Mouse (Mus musculus) spleen, adult 12 weeks (tissue): ENCODE measurements around the gene Zmynd10.

Experiments
- DNase-seq: peaks from one replicate; pipeline ENCODE4 v3.0.0; 2022; ENCODE audit warnings: low spot score

Gene Zmynd10

DNA sequence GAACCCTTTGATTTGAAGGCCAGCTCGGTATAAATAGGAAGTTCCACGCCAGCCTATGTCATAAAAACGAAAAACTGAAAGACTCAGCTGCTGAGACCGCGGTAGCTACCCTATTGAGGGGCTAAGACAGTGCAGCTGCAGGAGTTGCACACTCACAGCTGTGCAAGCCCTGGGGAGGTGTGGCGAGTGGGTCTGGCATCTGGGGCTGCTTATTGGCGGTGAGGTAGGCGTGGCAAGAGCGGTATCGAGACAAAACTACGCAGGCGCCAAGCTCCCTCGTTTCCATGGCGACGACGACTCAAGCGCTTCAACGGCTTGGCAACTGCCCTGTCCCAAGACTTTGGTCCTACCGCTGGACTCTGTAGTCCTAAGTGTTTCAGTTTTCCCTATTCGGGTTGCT is at the start of gene Zmynd10:
Gene Zmynd10 (plus strand): TSS at position 273 of the 400 bp plus-strand sequence.
- peak; percentile 69 for DNase-seq

DNA sequence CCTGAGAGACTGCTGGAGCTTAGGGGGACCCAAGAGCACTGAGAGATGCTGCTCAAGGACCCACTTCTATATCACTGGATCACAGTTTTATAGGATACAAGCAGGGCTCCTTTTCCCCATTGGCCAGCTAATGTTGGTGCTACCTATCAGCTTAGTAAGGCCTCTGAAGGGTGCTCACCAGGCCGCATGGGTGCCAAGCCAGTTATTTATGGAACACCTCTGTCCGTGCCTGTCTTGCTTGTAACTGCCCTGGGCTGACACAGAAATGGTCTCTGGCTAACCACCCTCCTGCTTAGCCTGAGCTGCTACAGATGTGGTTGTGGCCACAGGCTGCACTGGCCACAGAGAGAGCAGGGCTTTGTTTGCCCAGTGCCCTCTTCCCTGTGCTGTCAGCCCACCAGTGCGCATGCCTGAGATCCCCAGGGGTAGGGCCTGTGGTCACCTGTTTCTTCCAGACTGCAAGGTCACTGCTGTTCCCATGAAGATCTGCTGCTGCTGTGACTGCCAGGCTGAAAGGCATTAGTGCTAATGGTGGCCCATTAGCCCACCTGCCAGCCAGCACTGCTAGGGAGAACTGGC is 46.3 kb upstream of the Zmynd10 start:
- DNase-seq: no peak

DNA sequence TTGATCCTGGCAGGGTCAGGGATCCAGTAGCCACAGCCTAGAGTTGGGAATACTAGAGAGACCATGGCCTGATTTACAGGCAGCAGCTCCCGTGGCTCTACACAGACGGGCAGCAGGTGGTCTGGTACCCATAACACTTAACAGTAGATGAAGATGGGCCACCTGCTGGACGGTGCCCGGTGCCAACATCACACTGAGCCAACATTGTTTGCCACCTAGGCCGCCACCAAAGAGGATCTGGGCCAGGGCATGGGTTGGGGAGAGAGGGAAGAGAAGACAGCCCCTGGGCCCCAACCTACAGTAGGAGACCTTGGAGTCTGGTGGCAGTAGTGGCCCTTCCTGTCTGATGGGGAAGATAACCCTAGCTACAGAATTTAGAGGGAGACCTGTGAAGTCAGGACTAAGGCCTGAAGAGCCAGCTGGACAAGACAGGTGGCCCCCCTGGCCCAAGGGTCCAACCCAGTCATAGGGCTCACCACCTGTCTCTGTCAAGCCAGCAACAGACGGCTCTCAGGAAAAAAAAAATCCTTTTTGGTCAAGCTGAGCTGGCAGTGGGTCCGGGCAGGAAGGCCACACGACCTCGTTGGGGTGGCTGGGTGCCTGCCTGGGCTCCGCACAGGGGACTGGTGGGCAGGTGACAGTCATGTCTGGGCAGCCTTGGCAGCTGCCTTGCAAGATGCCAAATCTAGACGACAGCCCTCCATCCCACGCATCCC is 44.8 kb upstream of the Zmynd10 start:
- DNase-seq: no peak

DNA sequence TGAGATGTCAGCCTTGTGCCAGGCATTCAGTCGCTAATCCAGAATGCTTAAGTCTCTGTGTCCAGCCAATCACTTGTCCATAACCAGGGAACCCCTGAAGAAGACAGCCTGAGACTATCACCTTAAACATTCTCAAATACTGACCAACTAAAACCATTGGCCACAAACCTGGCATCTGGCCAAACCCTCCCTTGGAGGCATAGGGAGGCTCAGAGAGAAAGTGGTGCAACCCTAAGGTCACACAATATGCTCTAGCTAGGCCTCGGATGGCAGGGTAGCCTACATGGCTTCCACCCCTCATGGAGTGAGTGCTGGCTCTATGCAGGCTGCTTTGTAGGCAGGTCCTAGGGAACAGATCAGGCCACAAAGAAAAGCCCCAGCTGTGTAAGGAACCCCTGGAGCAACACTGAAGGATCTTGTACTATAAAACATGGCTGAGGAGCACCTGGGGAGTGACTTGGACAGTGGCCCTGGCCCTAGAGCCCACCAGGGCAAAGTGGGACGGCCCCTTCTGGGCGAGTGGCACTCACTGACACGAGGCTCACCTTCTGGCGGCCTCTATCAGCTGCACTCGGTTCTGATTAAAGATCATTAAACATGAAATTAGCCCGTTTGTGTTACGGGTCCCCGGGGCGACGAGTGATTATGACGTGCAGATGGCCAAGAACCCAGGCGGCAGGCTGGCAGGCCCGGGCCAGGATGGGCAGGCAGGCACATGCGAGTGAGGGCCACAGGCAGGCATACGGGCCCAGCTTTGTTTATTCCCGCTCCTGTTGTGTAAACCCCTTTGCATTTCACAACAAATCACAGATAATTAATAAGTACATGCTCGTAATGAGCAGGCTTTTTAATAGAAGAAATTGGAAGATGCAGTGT is 42.2 kb upstream of the Zmynd10 start:
- no peak for DNase-seq

DNA sequence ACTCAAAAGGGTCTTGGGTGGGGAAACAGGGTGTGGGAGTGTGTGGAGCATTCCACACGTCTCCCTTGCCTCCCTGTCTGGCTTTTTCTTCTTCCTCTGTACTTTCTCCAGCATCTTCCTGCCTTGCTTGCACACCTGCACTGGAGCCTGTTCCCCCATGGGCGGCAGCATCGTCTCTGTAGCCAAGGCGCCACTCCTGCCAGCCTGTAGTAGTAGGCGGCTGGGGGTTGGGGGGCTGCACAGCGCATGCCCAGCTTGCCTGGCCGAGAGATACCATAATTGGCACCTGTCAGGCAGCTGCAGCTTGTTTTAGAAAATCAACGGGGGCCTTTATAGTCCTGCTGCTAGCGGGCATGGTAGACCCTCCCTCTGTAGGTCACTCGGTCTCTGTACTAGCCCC is 38.8 kb upstream of the Zmynd10 start:
- DNase-seq: no peak

DNA sequence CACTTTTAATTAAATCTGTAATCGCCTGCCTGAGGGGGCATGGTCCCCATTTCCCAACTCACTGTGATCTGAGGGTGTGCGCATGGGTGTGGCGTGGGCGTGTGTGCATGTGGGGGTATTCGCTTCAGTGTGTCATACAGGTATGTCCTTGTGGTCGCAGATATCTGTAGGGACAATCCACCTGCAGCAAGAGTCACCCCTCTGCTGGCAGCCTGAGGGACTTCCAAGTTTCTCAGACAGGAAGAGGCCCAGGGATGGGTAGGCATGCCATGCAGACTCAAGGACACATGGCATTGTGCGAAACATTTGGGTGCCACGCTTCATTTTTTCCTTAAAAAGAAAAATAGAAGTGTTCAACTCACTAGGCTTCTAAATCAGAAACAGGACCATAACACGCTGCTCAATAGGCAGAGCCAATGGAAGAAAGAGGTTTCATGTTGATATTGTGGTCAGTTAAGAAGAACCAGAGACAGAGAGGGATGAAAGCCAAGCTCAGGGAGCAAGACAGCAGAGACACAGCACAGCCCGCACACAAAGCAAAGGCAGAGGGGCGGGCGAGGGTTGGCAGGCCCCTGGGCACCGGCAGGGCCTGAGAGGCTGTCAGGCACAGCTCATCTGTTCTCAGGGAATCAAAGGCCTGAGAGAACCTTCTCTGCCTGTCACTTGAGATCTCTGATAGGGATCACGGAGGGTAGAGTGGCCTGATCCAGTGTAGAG is 36.6 kb upstream of the Zmynd10 start:
- no peak for DNase-seq

DNA sequence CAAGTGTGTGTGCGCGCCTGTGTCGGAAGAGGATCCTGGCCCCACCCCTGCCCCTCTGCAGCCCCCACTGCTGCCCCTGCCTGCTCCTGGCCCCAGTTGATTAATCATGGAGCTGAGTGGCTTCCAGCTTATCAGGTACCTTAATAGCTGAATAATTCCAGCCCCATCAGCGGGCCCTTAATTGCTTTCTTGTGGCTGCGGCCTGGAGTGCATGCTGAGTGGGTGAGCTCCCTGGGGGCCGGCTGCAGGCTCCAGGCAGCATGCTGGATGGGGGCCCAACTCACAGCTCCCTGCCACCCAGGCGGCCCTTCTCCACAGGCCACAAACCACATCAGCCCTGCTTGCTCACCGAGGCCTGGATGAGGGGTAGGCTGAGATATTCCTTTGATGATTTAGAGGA is 35.7 kb upstream of the Zmynd10 start:
- DNase-seq: no peak

DNA sequence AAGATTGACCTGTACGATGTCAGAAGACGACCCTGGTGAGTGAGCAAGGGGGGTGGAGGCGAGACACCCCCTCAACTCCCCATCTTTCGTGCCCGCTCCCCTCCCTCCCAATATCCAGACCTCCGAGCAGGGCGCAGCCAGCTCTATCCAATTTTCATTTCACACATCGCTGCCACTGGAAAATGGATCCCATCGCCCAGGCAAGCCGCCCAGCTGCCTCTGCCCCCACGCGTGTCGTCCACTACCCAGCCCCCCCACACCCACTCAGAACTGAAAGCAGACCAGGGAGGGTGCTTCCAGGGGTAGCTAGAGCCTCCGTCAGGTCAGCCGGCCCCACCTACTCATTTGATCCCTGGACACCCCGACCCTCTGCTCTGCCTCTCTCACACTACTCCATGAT is 34.8 kb upstream of the Zmynd10 start:
- no peak for DNase-seq

DNA sequence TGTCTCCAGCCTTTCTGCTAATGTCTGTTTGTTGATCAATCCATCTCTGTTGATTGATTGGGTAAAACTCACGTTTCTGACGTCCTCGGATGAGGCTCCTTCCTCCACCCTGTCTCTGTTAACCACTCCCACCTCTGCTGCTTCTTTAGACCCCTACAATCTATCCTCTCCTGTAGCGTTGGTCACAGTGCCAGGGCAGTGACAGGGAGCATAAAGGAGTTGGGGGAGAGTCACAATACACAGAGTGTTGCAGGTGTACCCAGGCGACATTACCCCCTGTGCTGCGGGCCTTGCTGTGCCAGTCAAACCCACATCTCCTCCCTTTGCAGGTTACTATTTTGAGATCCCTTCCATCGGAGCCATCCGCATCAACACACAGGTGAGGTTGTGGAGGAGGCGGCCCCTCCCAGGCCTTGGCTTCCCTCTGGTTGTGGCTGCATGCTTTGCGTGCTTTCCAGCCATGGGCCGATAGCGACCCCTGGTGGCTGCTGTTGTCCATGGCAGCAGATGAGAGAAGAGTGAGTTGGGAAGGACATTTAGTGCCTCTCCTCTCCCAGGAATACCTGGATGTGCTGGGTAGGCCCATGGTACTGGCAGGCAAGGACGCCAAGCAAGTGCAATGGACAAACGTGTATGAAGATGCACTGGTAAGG is 32.7 kb upstream of the Zmynd10 start:
- DNase-seq: peak; percentile 58

DNA sequence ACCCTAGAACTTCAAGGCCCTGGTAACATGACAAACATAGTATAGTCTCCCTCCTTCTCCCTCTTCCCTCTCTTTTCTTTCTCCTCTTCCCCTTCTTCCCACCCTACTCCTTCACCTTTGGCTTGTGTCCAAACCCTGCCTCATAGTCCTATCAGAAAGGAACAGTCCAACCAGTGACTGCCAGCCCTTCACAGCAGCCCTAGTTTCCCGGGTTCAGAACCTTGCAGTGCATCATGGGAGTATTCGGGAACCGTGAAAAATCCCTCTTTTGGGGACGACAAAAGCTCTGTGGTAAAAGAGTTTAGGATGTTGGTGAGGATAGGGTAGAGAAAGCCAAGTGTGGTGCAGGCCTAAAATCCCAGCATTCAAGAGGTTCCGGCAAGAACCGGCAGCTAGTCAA is 26.8 kb upstream of the Zmynd10 start:
- no peak for DNase-seq

DNA sequence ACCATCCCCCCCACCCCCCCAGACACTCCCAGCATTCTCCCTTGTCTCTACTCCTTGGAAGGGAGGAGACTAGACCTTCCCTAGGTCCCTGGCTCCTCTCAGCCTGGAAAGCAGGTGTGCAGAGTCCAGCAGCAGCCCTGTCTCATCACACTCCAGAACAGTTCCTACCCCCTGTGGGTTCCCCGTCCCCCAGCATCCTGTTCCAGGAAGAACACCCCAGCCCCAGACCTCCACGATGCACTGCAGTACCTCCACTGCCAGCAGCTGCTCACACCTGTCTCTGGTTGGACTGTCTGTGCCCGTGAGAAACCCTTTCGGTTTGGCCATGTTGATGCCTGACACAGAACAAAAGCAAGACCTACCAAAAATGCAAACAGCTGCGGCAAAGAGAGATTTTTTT is 25.9 kb upstream of the Zmynd10 start:
- no peak for DNase-seq

DNA sequence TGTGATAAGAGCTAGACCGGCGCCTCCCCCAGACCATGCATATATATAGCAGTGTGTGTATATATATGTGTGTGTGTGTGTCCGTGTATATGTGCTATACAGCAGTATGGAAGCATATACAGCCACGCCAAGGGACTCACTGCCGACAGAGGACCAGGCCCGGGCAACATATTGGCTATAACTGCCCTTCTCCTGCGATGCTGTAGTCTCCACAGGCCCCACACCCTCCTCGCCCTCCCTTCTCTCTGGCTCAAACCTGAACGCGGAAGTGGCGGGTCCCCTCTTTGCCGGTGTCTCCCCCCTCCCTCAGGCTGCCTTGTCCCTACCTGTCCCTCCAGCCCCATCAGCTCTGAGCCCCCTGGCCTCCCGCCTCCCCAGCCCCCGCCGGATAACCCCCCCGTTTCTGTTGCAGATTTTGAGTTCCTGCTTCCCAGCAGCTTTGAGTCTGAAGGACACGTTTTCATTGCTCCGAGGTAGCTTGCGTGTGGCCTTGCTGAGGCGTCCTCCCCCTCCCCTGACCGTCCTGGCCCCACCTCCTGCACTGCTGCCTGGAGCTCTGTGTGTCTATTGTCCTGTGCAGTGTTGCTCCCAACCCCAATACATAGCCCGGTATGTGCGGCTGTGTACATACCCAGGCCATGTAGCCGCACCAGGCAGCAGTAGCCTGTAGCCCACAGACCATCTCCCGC is 25.2 kb upstream of the Zmynd10 start:
- DNase-seq: no peak

DNA sequence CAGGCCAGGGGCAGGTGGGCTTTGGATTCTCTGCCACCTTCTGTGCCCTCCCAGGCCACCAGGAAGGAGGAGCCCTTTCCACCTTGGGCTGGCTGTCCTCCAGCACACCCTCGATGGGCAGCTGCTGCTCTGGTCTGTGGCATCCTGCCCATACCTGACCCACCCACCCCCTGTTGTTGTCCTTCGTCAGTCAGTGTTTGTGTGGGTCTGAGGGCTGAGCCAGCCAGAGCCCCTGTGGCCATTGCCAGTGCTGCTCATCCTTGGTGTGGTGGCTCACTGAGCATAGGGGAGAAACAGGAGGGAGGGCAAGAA is 24.7 kb upstream of the Zmynd10 start:
- DNase-seq: no peak

DNA sequence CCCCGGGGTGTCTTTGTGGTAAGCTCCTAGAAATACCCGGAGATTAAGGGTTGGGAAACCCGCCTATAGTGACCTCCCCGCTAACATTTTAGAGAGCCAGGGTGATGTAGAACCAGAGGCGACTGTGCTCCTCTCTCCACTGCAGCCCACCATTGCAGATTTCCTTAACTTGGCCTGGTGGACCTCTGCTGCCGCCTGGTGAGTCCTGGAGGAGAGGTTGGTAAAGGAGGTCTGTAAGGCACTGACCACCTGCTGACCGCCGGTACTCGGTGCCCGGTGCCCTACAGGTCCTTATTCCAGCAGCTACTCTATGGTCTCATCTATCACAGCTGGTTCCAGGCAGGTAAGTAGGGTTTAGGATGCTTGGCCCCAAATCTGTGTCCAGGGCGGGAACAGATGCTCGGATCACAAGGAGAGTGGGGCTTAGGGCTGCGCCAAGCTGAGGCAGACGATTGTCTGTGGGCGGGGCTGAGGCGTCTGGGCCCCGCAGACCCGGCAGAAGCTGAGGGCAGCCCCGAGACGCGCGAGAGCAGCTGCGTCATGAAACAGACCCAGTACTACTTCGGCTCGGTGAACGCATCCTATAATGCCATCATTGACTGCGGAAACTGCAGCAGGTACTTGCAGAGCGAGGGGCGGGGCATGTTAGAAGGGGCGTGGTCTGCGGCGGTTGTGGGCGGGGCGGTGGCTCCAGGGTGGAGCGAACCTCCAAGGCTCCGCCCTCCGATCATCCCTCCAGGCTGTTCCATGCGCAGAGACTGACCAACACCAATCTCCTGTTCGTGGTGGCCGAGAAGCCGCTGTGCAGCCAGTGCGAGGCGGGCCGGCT is 20.7 kb upstream of the Zmynd10 start:
- DNase-seq: peak; percentile 69

DNA sequence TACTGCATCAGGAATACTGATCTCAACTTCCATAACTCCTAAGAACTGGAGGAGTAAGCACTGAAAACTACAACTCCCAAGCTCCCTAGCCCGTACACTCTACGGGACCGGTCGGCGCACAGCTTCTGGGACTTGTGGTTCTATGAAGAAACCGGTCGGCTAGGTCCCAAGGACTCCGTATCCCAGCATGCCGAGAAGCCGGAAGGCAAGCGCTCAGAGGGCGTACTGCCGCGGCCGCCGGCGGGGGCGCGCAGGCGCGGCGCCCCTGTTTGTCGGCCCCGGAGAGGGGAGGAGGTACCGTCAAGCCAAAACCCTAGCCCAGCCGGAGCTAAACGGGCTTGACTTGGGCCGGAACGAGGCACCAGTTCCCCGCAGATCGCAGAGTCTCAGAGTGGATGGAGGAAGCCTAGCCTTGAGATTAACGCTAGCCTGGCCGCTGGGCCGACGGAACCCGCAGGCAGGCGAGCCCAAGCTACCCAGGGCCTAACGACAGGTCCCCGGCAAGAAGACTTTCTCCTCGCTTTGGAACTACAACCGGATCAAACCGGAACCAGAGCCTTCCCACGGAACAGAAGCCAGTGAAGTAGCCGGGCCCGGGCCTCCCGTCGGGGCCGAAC is 13.2 kb upstream of the Zmynd10 start, which contains the start of gene Tmem115:
Gene Tmem115 (plus strand): TSS at position 155 of the 617 bp plus-strand sequence.
- peak; percentile 78 for DNase-seq

DNA sequence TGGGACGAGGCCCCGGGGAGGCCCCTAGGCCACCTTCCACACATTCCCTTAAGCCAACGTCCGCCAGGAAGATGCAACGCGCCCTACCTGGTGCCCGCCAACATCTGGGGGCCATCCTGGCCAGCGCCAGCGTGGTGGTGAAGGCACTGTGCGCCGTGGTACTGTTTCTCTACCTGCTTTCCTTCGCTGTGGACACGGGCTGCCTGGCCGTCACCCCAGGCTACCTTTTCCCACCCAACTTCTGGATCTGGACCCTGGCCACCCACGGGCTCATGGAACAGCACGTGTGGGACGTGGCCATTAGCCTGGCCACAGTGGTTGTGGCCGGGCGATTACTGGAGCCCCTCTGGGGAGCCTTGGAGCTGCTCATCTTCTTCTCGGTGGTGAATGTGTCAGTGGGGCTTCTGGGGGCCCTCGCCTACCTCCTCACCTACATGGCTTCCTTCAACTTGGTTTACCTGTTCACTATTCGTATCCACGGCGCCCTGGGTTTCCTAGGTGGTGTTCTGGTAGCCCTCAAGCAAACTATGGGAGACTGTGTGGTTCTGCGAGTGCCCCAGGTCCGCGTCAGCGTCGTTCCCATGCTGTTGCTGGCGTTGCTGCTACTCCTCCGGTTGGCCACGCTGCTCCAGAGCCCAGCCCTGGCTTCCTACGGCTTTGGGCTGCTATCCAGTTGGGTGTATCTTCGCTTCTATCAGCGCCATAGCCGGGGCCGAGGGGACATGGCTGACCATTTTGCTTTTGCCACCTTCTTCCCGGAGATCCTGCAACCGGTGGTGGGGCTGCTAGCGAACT is 12.5 kb upstream of the Zmynd10 start:
- DNase-seq: peak; percentile 24

DNA sequence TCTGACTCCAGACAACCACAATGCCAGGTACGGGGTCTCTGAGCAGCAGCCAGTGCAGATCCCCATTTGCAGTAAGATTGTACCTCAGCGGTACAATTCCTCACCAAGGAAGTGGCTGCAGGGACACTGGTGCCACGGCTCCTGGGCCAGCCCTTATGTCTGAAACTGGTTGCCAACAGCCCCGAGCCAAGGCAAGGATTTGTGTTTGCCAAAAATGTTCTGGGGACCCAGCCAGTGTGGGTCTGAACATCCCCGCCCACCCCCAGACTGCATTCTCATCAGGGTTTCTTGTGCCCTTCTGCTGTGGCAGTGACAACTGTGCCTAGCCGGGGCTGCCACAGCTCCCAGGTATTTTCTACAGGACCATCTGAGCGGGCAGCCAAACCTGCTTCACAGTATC is 8.9 kb upstream of the Zmynd10 start:
- no peak for DNase-seq

DNA sequence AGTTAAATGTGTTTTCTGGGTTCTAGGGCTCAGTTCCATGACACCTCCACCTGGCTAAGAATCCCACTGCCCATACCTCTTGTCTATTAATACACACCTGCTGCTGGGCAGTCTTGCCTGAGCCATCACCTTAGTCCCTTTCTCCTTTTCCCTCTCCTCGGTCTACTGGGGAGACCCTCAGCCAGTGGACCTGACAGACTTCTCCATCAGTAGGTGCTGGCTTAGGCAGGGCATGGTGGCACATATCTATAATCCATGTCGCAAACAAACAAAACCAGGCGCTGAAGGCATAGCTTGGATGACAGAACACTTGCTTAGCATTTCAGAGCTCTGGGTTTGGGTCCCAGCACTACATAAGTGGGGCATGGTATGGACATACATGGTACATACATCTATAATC is 8.4 kb upstream of the Zmynd10 start:
- no peak for DNase-seq

DNA sequence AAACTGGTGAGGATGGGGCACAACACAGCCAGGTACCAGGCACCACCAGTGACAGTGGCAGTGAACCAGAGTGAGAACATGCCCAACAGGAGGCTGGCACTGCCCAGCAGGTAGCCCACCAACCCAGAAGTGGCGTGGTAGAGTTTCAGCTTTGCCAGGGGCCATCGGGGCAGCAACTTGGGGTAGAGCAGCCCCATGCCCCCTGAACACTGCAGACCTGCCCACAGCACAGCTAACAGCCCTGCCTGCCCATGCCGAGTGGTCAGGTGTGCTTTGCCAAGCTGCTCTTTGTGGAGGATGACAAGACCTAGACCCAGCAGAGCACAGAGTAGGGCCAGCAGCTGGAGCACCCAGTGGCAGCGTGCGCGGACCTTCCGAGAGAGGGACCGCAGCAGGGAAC is 7.2 kb upstream of the Zmynd10 start:
- no peak for DNase-seq
